Mouse (Mus musculus): ENCODE data around the gene Itga9.

The Itga9 gene

GRCm38 (mm10) chr9:118934319-118934718 lies 327.8 kb downstream of the Itga9 start:
- in situ Hi-C loops (cut with MboI; ENCODE audit: low pct_unique_long_range_greater_than_20kb in 1 of 2, low sequenced_read_pairs in 2 of 2, unreplicated experiment in 1 of 2): no loop called here

- in situ Hi-C loops (cut with MboI; ENCODE audit: low pct_unique_long_range_greater_than_20kb in 1 of 2, low sequenced_read_pairs in 2 of 2, unreplicated experiment in 1 of 2): no loop called here
These were observed 328.6 kb downstream of the Itga9 start for GRCm38 (mm10) chr9:118935098-118935497.

DNA sequence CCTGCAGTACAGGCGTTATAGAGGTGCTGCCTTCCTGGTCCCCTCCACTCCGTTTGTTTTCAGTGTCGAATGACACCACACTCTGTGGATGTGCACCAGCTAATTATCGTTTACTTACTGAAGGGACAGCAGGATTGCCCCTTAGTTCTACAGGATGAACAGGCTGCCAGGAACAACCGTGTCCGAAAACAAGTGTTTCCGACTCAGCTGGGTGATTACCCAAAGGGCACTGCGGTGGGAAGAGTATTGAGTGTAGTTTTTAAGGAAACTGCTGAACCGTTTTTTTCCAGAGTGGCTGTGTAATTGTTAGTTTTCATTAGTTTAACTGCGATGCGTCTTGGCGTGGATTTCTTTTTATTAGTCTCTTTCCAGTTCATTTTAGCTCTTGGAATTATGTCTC lies 329.6 kb downstream of the Itga9 start:
- in situ Hi-C loops (cut with MboI; ENCODE audit: low pct_unique_long_range_greater_than_20kb in 1 of 2, low sequenced_read_pairs in 2 of 2, unreplicated experiment in 1 of 2): no loop called here

GRCm38 (mm10) chr9:118937515-118937914 lies 331.0 kb downstream of the Itga9 start:
- in situ Hi-C loops (cut with MboI; ENCODE audit: low pct_unique_long_range_greater_than_20kb in 1 of 2, low sequenced_read_pairs in 2 of 2, unreplicated experiment in 1 of 2): no loop called here

GRCm38 (mm10) chr9:118939410-118939809 lies 332.9 kb downstream of the Itga9 start:
- in situ Hi-C loops (cut with MboI; ENCODE audit: low pct_unique_long_range_greater_than_20kb in 1 of 2, low sequenced_read_pairs in 2 of 2, unreplicated experiment in 1 of 2): no loop called here

GRCm38 (mm10) chr9:118939831-118940230 lies 333.3 kb downstream of the Itga9 start:
- in situ Hi-C loops (cut with MboI; ENCODE audit: low pct_unique_long_range_greater_than_20kb in 1 of 2, low sequenced_read_pairs in 2 of 2, unreplicated experiment in 1 of 2): no loop called here

DNA sequence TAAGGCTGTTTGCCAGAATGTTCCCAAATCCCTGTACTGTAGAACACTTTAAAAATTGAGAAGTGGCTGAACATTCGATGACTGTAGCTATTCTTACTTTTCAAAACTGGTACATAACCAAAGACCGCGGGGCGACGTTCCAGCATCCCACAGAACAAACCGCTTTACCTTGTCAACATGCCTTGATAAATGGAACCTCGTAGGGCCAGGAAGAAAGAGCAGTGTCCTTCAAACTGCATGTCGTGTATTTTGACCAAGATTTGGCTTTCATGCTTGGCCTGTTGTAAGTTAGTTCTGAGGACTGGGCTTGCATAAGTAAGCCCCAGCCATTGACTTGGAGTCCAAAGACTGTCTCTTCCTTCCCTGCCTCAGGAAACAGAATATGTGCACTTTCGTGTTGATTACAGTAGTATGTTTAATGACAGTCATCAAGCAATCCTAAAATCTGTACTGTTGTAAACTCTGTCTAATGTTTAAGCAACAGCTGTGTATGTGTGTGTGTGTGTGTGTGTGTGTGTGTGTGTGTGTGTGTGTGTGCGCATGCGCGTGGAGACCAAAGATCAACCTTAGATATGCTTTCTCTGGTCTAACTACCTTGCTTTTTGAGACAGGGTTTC lies 334.2 kb downstream of the Itga9 start:
- in situ Hi-C loops (cut with MboI; ENCODE audit: low pct_unique_long_range_greater_than_20kb in 1 of 2, low sequenced_read_pairs in 2 of 2, unreplicated experiment in 1 of 2): no loop called here

DNA sequence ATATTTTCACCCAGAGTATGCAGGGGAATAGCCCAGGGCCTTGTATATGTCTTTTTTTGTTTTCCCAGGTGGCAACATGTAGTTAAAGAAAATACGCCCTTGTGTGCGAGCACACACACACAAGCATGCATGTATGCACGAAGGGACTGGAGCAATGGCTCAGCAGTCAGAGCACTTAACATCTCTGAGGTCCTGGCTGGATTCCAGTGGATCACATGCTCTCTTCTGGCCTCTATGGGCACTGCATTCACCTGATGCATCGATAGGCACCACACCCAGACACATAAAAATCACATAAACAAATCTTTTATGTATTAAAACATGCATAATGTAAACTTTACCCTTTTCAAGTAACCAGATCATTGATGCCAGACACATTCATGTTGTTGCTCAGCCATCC lies 335.5 kb downstream of the Itga9 start:
- in situ Hi-C loops (cut with MboI; ENCODE audit: low pct_unique_long_range_greater_than_20kb in 1 of 2, low sequenced_read_pairs in 2 of 2, unreplicated experiment in 1 of 2): no loop called here

GRCm38 (mm10) chr9:118943941-118944340 lies 337.5 kb downstream of the Itga9 start:
- in situ Hi-C loops (cut with MboI; ENCODE audit: low pct_unique_long_range_greater_than_20kb in 1 of 2, low sequenced_read_pairs in 2 of 2, unreplicated experiment in 1 of 2): no loop called here

- in situ Hi-C loops (cut with MboI; ENCODE audit: low pct_unique_long_range_greater_than_20kb in 1 of 2, low sequenced_read_pairs in 2 of 2, unreplicated experiment in 1 of 2): no loop called here
These were observed 337.9 kb downstream of the Itga9 start for GRCm38 (mm10) chr9:118944388-118944787.

GRCm38 (mm10) chr9:118948486-118948885 lies 342.0 kb downstream of the Itga9 start:
- in situ Hi-C loops (cut with MboI; ENCODE audit: low pct_unique_long_range_greater_than_20kb in 1 of 2, low sequenced_read_pairs in 2 of 2, unreplicated experiment in 1 of 2): no loop called here

GRCm38 (mm10) chr9:118949124-118949523 lies 342.6 kb downstream of the Itga9 start:
- in situ Hi-C loops (cut with MboI; ENCODE audit: low pct_unique_long_range_greater_than_20kb in 1 of 2, low sequenced_read_pairs in 2 of 2, unreplicated experiment in 1 of 2): no loop called here

GRCm38 (mm10) chr9:118949654-118950053 lies 343.2 kb downstream of the Itga9 start:
- in situ Hi-C loops (cut with MboI; ENCODE audit: low pct_unique_long_range_greater_than_20kb in 1 of 2, low sequenced_read_pairs in 2 of 2, unreplicated experiment in 1 of 2): no loop called here

GRCm38 (mm10) chr9:118950061-118950460 lies 343.6 kb downstream of the Itga9 start:
- in situ Hi-C loops (cut with MboI; ENCODE audit: low pct_unique_long_range_greater_than_20kb in 1 of 2, low sequenced_read_pairs in 2 of 2, unreplicated experiment in 1 of 2): no loop called here
